Mouse (Mus musculus): ENCODE results near the gene AC134908.4. TPM values are rescaled to one million over a fixed set of nuclear protein-coding genes. Genes with fewer than 3 reads are reported as not detected.
A peak's percentile ranks its signal among the peaks of the same experiment; 100 is the strongest.
"Not testable (repeated sequence)": the region's sequence is repeated elsewhere in the genome, so short reads cannot be mapped to it uniquely, and the experiment has no call there.

AC134908.4 gene
- total RNA-seq, 1 experiment from 2014 or later, result not detected

DNA sequence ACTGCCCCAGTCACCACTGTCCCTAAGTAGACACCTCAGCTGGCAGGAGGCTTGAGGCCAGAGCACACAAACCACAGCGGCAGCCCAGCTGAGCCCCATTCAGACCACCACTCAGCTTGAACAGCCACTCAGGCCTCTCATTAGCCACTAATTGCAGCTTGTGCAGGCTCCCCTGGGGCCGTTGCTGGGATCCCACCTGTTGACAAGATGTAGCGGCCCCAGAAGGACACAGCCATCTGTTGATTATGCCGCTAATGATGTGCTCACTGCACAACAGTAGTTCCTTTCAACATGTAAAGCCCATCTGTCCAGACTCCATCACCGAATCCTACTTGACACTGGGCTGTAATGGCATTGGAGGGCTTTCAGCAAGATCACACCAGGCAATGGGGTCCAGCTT, 29.6 kb downstream of the AC134908.4 start:
- no peak for DNase-seq

DNA sequence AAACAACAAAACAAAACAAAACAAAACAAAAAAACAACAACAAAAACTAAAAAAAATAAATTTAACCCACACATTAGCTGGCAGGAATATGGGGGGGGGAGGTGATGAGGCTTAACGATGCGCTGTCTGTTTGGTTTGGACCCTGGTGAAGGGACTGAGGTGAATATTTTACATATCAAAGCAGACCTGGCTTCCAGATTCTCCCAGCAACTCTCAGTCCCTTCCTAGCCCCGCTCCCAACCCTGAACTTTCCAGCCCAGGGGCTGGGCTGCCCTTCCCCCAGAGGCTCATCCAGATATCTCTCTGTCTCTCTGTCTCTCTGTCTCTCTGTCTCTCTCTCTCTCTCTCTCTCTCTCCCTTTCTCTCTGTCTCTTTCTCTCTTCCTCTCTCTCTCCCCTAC, 32.9 kb downstream of the AC134908.4 start:
- DNase-seq, result no peak

DNA sequence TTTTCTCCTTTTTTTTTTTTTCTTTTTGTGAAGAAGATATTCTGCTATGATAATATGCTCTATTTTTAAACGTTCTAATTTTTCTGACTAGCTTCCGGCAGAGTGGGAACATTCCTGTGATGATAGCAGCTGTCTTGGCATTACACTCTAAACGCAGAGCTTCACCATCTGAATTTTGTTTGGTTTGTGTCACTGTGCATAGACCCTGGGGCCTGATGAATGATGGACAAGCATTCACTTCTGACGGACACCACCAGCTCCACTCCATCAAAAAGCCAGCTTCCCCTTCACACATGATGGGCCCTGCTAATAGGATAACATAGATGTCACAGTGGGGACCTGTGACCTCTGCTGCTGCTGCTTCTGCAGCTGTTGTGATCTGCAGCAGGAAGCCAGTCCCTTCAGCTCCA, 33.9 kb downstream of the AC134908.4 start:
- DNase-seq, result no peak

DNA sequence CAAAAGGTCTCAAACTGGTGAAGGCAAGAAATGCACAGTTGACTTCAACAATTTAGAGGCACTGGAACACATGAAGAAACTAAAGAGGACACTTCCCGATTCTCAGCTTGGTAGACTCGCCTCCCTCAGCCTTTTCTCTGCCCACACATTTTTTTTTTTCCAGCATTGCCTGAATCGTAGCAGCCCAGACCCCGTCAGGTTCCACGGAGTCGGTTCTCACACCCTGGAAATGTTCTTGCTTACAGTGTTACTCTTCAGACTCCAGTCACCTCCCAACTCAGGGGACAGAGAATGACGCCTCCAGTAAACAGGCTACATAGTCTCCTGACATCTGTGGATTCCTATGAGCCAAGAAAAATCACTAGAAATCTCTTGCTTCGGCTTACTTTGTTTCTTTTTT, 35.3 kb downstream of the AC134908.4 start:
- no peak for DNase-seq

- no peak for DNase-seq
Observed at GRCm38 (mm10) chr17:25757691-25758090, 37.8 kb downstream of the AC134908.4 start.

DNA sequence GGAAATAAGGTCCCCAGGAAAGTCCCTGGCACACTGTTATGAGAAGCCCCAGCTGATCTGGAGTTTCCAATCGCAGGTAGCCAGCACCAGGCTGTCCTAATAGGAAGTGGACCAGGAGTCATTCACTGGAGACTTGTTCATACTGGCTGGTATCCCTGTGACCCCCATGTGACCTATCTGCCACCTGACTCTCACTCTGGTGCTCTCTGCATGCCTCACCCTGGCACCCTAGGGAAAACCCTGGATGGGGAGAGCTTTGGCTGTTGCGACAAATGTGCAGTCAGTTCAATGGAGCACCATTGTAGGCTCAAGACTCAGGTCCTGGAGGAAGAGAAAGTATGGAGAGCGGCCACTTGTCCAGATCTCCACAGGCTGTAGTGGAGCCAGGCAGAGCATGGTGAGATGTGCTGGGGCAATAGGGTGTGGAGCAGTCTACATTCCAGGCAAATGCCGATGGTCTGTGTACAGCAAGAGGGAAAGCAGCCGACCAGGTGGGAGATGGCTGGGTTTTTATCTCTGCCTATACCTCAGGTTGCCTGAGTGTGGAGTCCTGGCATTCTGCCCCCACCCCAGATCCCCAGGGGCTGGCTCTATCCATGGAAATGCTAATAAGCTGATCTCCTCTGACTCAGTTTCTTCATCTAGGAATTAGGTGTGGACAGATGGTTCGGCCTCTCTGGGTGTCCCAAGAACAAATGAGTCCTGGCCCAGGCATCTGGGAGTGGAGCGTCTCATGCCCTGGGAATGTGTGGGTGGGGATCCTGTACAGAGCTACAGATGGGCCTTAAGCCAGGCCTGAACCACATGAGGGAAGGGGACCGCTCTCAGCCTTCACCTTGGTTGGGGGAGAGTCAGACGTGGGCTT, 38.8 kb downstream of the AC134908.4 start:
- no peak for DNase-seq

- no peak for DNase-seq
Observed at GRCm38 (mm10) chr17:25755627-25756377, 39.7 kb downstream of the AC134908.4 start.

- DNase-seq, result no peak
Observed at GRCm38 (mm10) chr17:25755086-25755485, 40.4 kb downstream of the AC134908.4 start.

- DNase-seq, result no peak
Observed at GRCm38 (mm10) chr17:25754241-25754640, 41.2 kb downstream of the AC134908.4 start, which contains the start of gene Msln. Gene Msln (minus strand): TSS chr17:25754378.

GRCm38 (mm10) chr17:25751446-25751845, 44.0 kb downstream of the AC134908.4 start:
- DNase-seq, result peak; percentile 79

DNA sequence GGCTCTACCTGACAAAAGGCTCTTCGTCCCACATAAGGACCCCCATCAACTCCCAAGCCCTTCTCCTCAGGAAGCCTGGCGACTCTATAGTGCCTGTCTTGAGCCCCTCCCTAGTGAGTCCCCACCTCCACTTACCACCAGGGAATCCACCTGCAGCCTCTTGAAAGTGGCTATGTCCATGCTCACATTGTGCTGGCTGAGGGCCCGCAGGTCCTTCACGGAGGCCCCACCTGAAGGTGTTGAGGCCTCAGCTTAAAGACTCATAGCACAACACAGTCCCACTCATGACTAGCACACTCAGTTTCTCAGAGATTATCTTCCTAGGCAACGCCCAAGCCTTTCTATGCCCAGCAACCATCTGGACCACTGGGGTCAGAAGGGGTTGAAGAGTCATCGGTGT, 46.1 kb downstream of the AC134908.4 start:
- DNase-seq, result no peak

DNA sequence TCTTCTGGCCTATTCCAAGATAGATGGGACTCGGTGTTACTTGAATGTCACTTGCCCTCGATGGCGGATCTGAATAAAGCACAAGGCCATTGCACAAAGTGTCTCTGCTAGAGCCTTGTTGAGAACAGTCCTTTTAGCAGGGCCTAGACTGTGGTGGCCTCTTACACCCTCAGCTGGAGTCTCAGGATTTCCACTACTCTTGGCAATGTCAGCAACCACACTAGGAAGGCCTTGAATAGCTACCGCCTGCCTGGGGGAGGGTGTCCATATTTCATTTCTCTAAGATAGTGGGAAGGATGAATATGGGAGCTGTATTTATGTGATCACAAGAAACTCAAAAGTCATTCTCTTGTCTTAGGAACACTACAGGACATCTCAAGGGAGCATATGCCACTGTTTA, 47.2 kb downstream of the AC134908.4 start:
- no peak for DNase-seq

- no peak for DNase-seq
Observed at GRCm38 (mm10) chr17:25744311-25744710, 51.1 kb downstream of the AC134908.4 start.

GRCm38 (mm10) chr17:25743831-25744230, 51.6 kb downstream of the AC134908.4 start:
- peak; percentile 75 for DNase-seq

- DNase-seq, result not testable (repeated sequence)
Observed at GRCm38 (mm10) chr17:25741471-25741870, 54.0 kb downstream of the AC134908.4 start.

Small RNA genes within 50 kb of the gene (microRNA-seq; reads per million reads assigned to microRNA genes)
- gene Gm25083, result 0 reads per million in 2 experiments
- gene Mir3082, result 1.7 to 2.5 reads per million in 2 experiments
- gene Mir6966, result 0 to 0.69 reads per million in 2 experiments

Other genes with a start within 250 kb of the AC134908.4 start
- 0.52 and 1.1 TPM in 2 replicates for gene Sox8, start 225.0 kb downstream of the AC134908.4 start, total RNA-seq (2021)
- 41.0 and 41.5 TPM in 2 replicates for gene Lmf1, start 216.6 kb downstream of the AC134908.4 start, total RNA-seq (2021)
- gene Gng13, start 78.5 kb downstream of the AC134908.4 start, total RNA-seq (2021), result not detected in 2 replicates
- gene Chtf18, start 68.2 kb downstream of the AC134908.4 start, total RNA-seq (2021), result 6.3 and 7.8 TPM in 2 replicates
- 14.1 and 14.6 TPM in 2 replicates for gene Rpusd1, start 68.0 kb downstream of the AC134908.4 start, total RNA-seq (2021)
- not detected in 2 replicates for gene Mslnl, start 59.6 kb downstream of the AC134908.4 start, total RNA-seq (2021)
- gene Msln, start 41.3 kb downstream of the AC134908.4 start, total RNA-seq (2021), result 2.2 and 3.7 TPM in 2 replicates
- 31.6 and 31.8 TPM in 2 replicates for gene Narfl, start 21.9 kb downstream of the AC134908.4 start, total RNA-seq (2021)
- gene Haghl, start 10.0 kb downstream of the AC134908.4 start, total RNA-seq (2021), result 22.6 and 43.5 TPM in 2 replicates
- not detected in 2 replicates for gene Ccdc78, start 9.1 kb downstream of the AC134908.4 start, total RNA-seq (2021)
- 84.7 and 102 TPM in 2 replicates for gene Fam173a, start 2.8 kb downstream of the AC134908.4 start, total RNA-seq (2021)
- 22.1 and 25.5 TPM in 2 replicates for gene Metrn, start 1.5 kb upstream of the AC134908.4 start, total RNA-seq (2021)
- 35.5 and 40.7 TPM in 2 replicates for gene Fbxl16, start 13.4 kb upstream of the AC134908.4 start, total RNA-seq (2021)
- 24.9 and 25.4 TPM in 2 replicates for gene Wdr24, start 28.0 kb upstream of the AC134908.4 start, total RNA-seq (2021)
- gene Jmjd8, start 33.2 kb upstream of the AC134908.4 start, total RNA-seq (2021), result 92.9 and 104 TPM in 2 replicates
- gene Stub1, start 37.7 kb upstream of the AC134908.4 start, total RNA-seq (2021), result 182 and 205 TPM in 2 replicates
- 15.4 and 20.2 TPM in 2 replicates for gene Rhbdl1, start 41.6 kb upstream of the AC134908.4 start, total RNA-seq (2021)
- 12.8 and 26.6 TPM in 2 replicates for gene Gm20683, start 46.1 kb upstream of the AC134908.4 start, total RNA-seq (2021)
- 124 and 130 TPM in 2 replicates for gene Rhot2, start 49.2 kb upstream of the AC134908.4 start, total RNA-seq (2021)
- gene Wdr90, start 65.8 kb upstream of the AC134908.4 start, total RNA-seq (2021), result 26.7 and 28.0 TPM in 2 replicates
- gene Mcrip2, start 73.1 kb upstream of the AC134908.4 start, total RNA-seq (2021), result 479 and 493 TPM in 2 replicates
- gene Mettl26, start 79.4 kb upstream of the AC134908.4 start, total RNA-seq (2021), result 116 and 144 TPM in 2 replicates
- 2.7 and 3.3 TPM in 2 replicates for gene Wfikkn1, start 85.2 kb upstream of the AC134908.4 start, total RNA-seq (2021)
- 33.0 and 36.9 TPM in 2 replicates for gene Rab40c, start 124.1 kb upstream of the AC134908.4 start, total RNA-seq (2021)
- gene Pigq, start 149.3 kb upstream of the AC134908.4 start, total RNA-seq (2021), result 110 and 113 TPM in 2 replicates
- gene Nhlrc4, start 149.3 kb upstream of the AC134908.4 start, total RNA-seq (2021), result not detected in 2 replicates
- not detected in 2 replicates for gene A930017K11Rik, start 156.9 kb upstream of the AC134908.4 start, total RNA-seq (2021)
- gene Capn15, start 190.1 kb upstream of the AC134908.4 start, total RNA-seq (2021), result 22.8 and 24.5 TPM in 2 replicates